Mouse (Mus musculus) lung, postnatal 0 days (tissue): ENCODE measurements around the gene Pfkp. TPM values are rescaled to one million over a fixed set of nuclear protein-coding genes. Genes with fewer than 3 reads are reported as not detected.

ENCODE experiments used
- ATAC-seq: fragments of 200-750 bp; cut with Nextera tagmentation; 2 replicates; pipeline ENCODE4 v1.8.0; 2017; ENCODE audit warnings: moderate library complexity
- DNase-seq: peaks from one replicate; pipeline ENCODE4 v3.0.0-alpha.2; 2016; ENCODE audit warnings: low spot score
- H3K27ac ChIP-seq: fragments of 300-500 bp; sonication (generic); 2 replicates; pipeline ENCODE4 v1.5.1; 2014; ENCODE audit warnings: antibody characterized with exemption, mild to moderate bottlenecking, low read length, mixed read lengths
- H3K27me3 ChIP-seq: fragments of 300-500 bp; sonication (generic); replicated peaks from 2 replicates; pipeline ENCODE4 v1.6.1; 2014; ENCODE audit warnings: low read length, mixed read lengths; ENCODE audit not compliant: insufficient read depth
- H3K36me3 ChIP-seq: fragments of 300-500 bp; sonication (generic); 2 replicates; pipeline ENCODE4 v1.6.1; 2014; ENCODE audit warnings: low read length, mixed read lengths; ENCODE audit not compliant: insufficient read depth
- H3K4me1 ChIP-seq: fragments of 300-500 bp; sonication (generic); 2 replicates; pipeline ENCODE4 v1.6.1; 2014; ENCODE audit warnings: antibody characterized with exemption, low read depth, low read length, mixed read lengths; ENCODE audit not compliant: insufficient read depth
- H3K4me2 ChIP-seq: fragments of 300-500 bp; sonication (generic); replicated peaks from 2 replicates; pipeline ENCODE4 v1.6.1; 2014; ENCODE audit warnings: low read depth, mild to moderate bottlenecking, low read length, moderate library complexity, mixed read lengths
- H3K4me3 ChIP-seq: fragments of 300-500 bp; sonication (generic); 2 replicates; pipeline ENCODE4 v1.5.1; 2014; ENCODE audit warnings: low read depth, low read length
- H3K9ac ChIP-seq: fragments of 300-500 bp; sonication (generic); replicated peaks from 2 replicates; pipeline ENCODE4 v1.6.1; 2014; ENCODE audit warnings: low read depth, mild to moderate bottlenecking
- H3K9me3 ChIP-seq: fragments of 300-500 bp; sonication (generic); 2 replicates; pipeline ENCODE4 v1.6.1; 2016; ENCODE audit warnings: low read length, mixed read lengths
- CTCF ChIP-seq: IDR thresholded peaks from 2 replicates; pipeline ENCODE4 v1.5.1; 2016; ENCODE audit warnings: antibody characterized with exemption, mild to moderate bottlenecking
- EP300 ChIP-seq: IDR thresholded peaks from 2 replicates; pipeline ENCODE4 v1.6.1; 2016; ENCODE audit warnings: antibody characterized with exemption, mild to moderate bottlenecking, control low read depth
- WGBS: fragments of 180-500 bp; shearing (Covaris S2); extraction: QIAGEN DNeasy Blood & Tissue Kit; methylation state at CpG from one replicate; pipeline ENCODE4 v1.1.7; 2014; 5-methylcytosine and 5-hydroxymethylcytosine counted together
- polyA plus RNA-seq: library from polyadenylated mRNA; unstranded; fragments of >200 nt; fragmentation: Nextera tagmentation; extraction: Ambion mirVana; gene quantifications from 2 replicates; pipeline ENCODE4 v1.2.1, GENCODE M21; 2015

Pfkp gene
- polyA plus RNA-seq, 1 experiment from 2014 or later = 23.1 TPM

- WGBS = 88% methylated on average over 10 of the region's 10 CpGs
- H3K4me1 ChIP-seq = no peaks in the 10 kb centered on the region
- TF ChIP-seq EP300 (no peak), CTCF (peak; percentile 34; the same call in 1 of the 2 replicates)
- H3K36me3 ChIP-seq = no peaks in the 10 kb centered on the region
- ATAC-seq (no peak), DNase-seq (no peak)
- H3K4me3 ChIP-seq = no peak overlapping the region
- no peak overlapping the region for H3K4me2 ChIP-seq
- H3K27me3 ChIP-seq = no peaks in the 10 kb centered on the region
- no peak overlapping the region for H3K9ac ChIP-seq
- H3K27ac ChIP-seq = no peak overlapping the region
- H3K9me3 ChIP-seq = no peaks in the 10 kb centered on the region
These were observed 45.7 kb downstream of the Pfkp start for GRCm38 (mm10) chr13:6602786-6603409.

- no peak overlapping the region for H3K9ac ChIP-seq
- H3K4me2 ChIP-seq = no peak overlapping the region
- no peaks in the 10 kb centered on the region for H3K9me3 ChIP-seq
- DNase-seq = no peak
- H3K27ac ChIP-seq = no peak overlapping the region
- ATAC-seq = no peak
- no peaks in the 10 kb centered on the region for H3K27me3 ChIP-seq
- TF ChIP-seq EP300 (no peak), CTCF (no peak)
- no peak overlapping the region for H3K4me3 ChIP-seq
- 81% methylated on average over 2 of the region's 2 CpGs for WGBS
- H3K4me1 ChIP-seq = no peaks in the 10 kb centered on the region
- no peaks in the 10 kb centered on the region for H3K36me3 ChIP-seq
These were observed 46.9 kb downstream of the Pfkp start for GRCm38 (mm10) chr13:6601676-6602075.

- H3K27me3 ChIP-seq = no peaks in the 10 kb centered on the region
- no peak overlapping the region for H3K4me3 ChIP-seq
- no peaks in the 10 kb centered on the region for H3K9me3 ChIP-seq
- H3K4me1 ChIP-seq = no peaks in the 10 kb centered on the region
- no peak overlapping the region for H3K4me2 ChIP-seq
- ATAC-seq (no peak), DNase-seq (no peak)
- TF ChIP-seq CTCF = no peak
- TF ChIP-seq EP300 = no peak
- WGBS = 83% methylated on average over 8 of the region's 8 CpGs
- H3K27ac ChIP-seq = no peak overlapping the region
- no peak overlapping the region for H3K9ac ChIP-seq
- H3K36me3 ChIP-seq = no peaks in the 10 kb centered on the region
These were observed 48.0 kb downstream of the Pfkp start for GRCm38 (mm10) chr13:6600626-6601025.

GRCm38 (mm10) chr13:6597801-6598200 lies 50.8 kb downstream of the Pfkp start:
- WGBS = 83% methylated on average over 16 of the region's 16 CpGs
- Histone ChIP-seq H3K4me1 (no peaks in the 10 kb centered on the region), H3K4me2 (no peak overlapping the region), H3K9me3 (no peaks in the 10 kb centered on the region), H3K27me3 (no peaks in the 10 kb centered on the region), H3K27ac (no peak overlapping the region), H3K36me3 (no peaks in the 10 kb centered on the region), H3K4me3 (no peak overlapping the region), H3K9ac (no peak overlapping the region)
- DNase-seq (no peak), ATAC-seq (no peak)
- TF ChIP-seq EP300 (no peak), CTCF (no peak)

- no peaks in the 10 kb centered on the region for H3K4me1 ChIP-seq
- no peak overlapping the region for H3K4me3 ChIP-seq
- WGBS = 69% methylated on average over 4 of the region's 4 CpGs
- no peaks in the 10 kb centered on the region for H3K27me3 ChIP-seq
- no peak overlapping the region for H3K4me2 ChIP-seq
- no peak for TF ChIP-seq EP300
- TF ChIP-seq CTCF = no peak
- DNase-seq (no peak), ATAC-seq (no peak)
- no peak overlapping the region for H3K27ac ChIP-seq
- no peak overlapping the region for H3K9ac ChIP-seq
- H3K9me3 ChIP-seq = no peaks in the 10 kb centered on the region
- no peaks in the 10 kb centered on the region for H3K36me3 ChIP-seq
These were observed 53.2 kb downstream of the Pfkp start for GRCm38 (mm10) chr13:6595403-6595802.

GRCm38 (mm10) chr13:6590846-6591245 lies 57.7 kb downstream of the Pfkp start:
- H3K9me3 ChIP-seq = no peaks in the 10 kb centered on the region
- H3K4me1 ChIP-seq = no peaks in the 10 kb centered on the region
- WGBS = 36% methylated on average over 3 of the region's 3 CpGs
- TF ChIP-seq CTCF (no peak), EP300 (no peak)
- H3K4me3 ChIP-seq = no peak overlapping the region
- no peak overlapping the region for H3K9ac ChIP-seq
- no peaks in the 10 kb centered on the region for H3K36me3 ChIP-seq
- H3K27me3 ChIP-seq = no peaks in the 10 kb centered on the region
- 0 out of 2 replicates have a peak, but pooled peaks have one; percentile 16 for ATAC-seq
- no peak for DNase-seq
- no peak overlapping the region for H3K27ac ChIP-seq
- H3K4me2 ChIP-seq = no peak overlapping the region
